ENCODE assay signal across 20 mouse cellular contexts in genomic region chr10:70402006-70402405, GRCm38 (mm10). TPM values are rescaled to one million over a fixed set of nuclear protein-coding genes. Genes with fewer than 3 reads are reported as not detected.
DNase-seq lines count a peak whose midpoint lies in the region; ATAC-seq lines count a peak whose summit lies in the region.
"Had no signal": no experiment of that assay in that cellular context is flagged by ENCODE, and none has a peak within 500 bp of the region (broad histone marks: within the 10 kb centered on the region; RNA-seq: fewer than 3 reads in every experiment).

No protein-coding gene starts in this region.

- no peaks in the 10 kb centered on the region for H3K27me3 ChIP-seq in hindbrain, embryonic 10.5 days (ENCODE audit: insufficient read depth, poor library complexity, severe bottlenecking)
- H3K27me3 ChIP-seq: embryonic facial prominence, embryonic 12.5 days; forebrain, embryonic 13.5 days; forebrain, embryonic 15.5 days; Patski had no signal

- H3K36me3 ChIP-seq in hindbrain, embryonic 10.5 days, result no peaks in the 10 kb centered on the region
- H3K36me3 ChIP-seq: embryonic facial prominence, embryonic 10.5 days; embryonic facial prominence, embryonic 12.5 days; forebrain, embryonic 15.5 days; G1E had no signal

- no peak overlapping the region for H3K4me3 ChIP-seq in hindbrain, embryonic 10.5 days
- H3K4me3 ChIP-seq: embryonic facial prominence, embryonic 10.5 days; embryonic facial prominence, embryonic 12.5 days; forebrain, embryonic 13.5 days; forebrain, embryonic 15.5 days had no signal

- peaks cover 9% of the 10 kb centered on the region for H3K9me3 ChIP-seq in hindbrain, embryonic 10.5 days
- H3K9me3 ChIP-seq: embryonic facial prominence, embryonic 10.5 days; embryonic facial prominence, embryonic 12.5 days; forebrain, embryonic 15.5 days had no signal

- H3K4me1 ChIP-seq in hindbrain, embryonic 10.5 days (replicated peaks), result no peaks in the 10 kb centered on the region
- H3K4me1 ChIP-seq: embryonic facial prominence, embryonic 10.5 days; embryonic facial prominence, embryonic 12.5 days; forebrain, embryonic 13.5 days; forebrain, embryonic 15.5 days had no signal

- no peak overlapping the region for H3K27ac ChIP-seq in hindbrain, embryonic 10.5 days
- H3K27ac ChIP-seq: embryonic facial prominence, embryonic 10.5 days; embryonic facial prominence, embryonic 12.5 days; forebrain, embryonic 13.5 days; forebrain, embryonic 15.5 days had no signal

- no peak for ATAC-seq in cerebellum, adult (ENCODE audit: insufficient number of reproducible peaks, low FRiP score, low TSS enrichment)
- ATAC-seq: activated CD4-positive, CD25-positive, alpha-beta regulatory T cell, adult 4 months; forebrain, embryonic 13.5 days; forebrain, embryonic 15.5 days; forebrain, postnatal 0 days; Patski had no signal

- 87% methylated on average over 4 of the region's 4 CpGs for WGBS in hindbrain, embryonic 10.5 days

- peak; percentile 47 for DNase-seq in A20 (ENCODE audit: low read depth, low spot score)
- peak; percentile 57 for DNase-seq in NIH3T3 (ENCODE audit: low read depth)
- DNase-seq in gonadal fat pad, adult 2 months (ENCODE audit: low read depth), result peak; percentile 13
- no peak for DNase-seq in heart, adult 9 months (ENCODE audit: low spot score in 2 of 2)
- no peak for DNase-seq in hindbrain, embryonic 10.5 days (ENCODE audit: low spot score)
- DNase-seq: adrenal gland, adult 8-10 months; cerebellum, adult 11-12 months; cerebellum, adult 2 months; cerebellum, adult 9-10 months; cerebellum, postnatal 10 days; cerebellum, postnatal 25 days; forebrain, postnatal 0 days had no signal

RNA-seq across cellular contexts. Expression of gene Fam13c, which starts 38.3 kb away (rescaled TPM):
- 2.2 and 3.9 TPM in 2 replicates for polyA plus RNA-seq in gonadal fat pad, adult 2 months (2012; rRNA removed)
- 9.6 and 13.7 TPM in 2 replicates for polyA plus RNA-seq in hindbrain, embryonic 10.5 days (2016; fragmentation: Nextera tagmentation; extraction: Ambion mirVana)
- polyA plus RNA-seq: activated CD4-positive, CD25-positive, alpha-beta regulatory T cell, adult 4 months; G1E had no signal

Comparison
In these comparisons a context has a peak if more than half of its experiments do, and no peak if none do; other contexts are left out.
1. DNase-seq: peak in A20 (single experiment), NIH3T3 (single experiment) and gonadal fat pad, adult 2 months (single experiment); none in heart, adult 9 months (0 of 2) and hindbrain, embryonic 10.5 days (single experiment).